Mouse (Mus musculus) olfactory bulb, adult 2 months (tissue): Measurements from ENCODE around the gene Cd200r1. TPM values are rescaled to one million over a fixed set of nuclear protein-coding genes. Genes with fewer than 3 reads are reported as not detected.

Experiments used
- H3K27ac ChIP-seq: fragments of 200-500 bp; 2 replicates; pipeline ENCODE4 v1.5.1; 2012; ENCODE audit warnings: low read depth, low read length; ENCODE audit not compliant: insufficient read depth
- H3K4me1 ChIP-seq: fragments of 200-500 bp; 2 replicates; pipeline ENCODE4 v1.6.1; 2012; ENCODE audit warnings: low read length; ENCODE audit not compliant: control insufficient read depth, insufficient read depth
- H3K4me3 ChIP-seq: fragments of 200-500 bp; 2 replicates; pipeline ENCODE4 v1.5.1; 2012; ENCODE audit warnings: mild to moderate bottlenecking, low read depth, low read length, moderate library complexity; ENCODE audit not compliant: insufficient read depth
- CTCF ChIP-seq: fragments of 200-500 bp; IDR thresholded peaks from 2 replicates; pipeline ENCODE4 v1.5.1; 2012; ENCODE audit warnings: low read depth, mild to moderate bottlenecking, low read length, moderate library complexity; ENCODE audit not compliant: insufficient read depth
- POLR2A ChIP-seq: fragments of 200-500 bp; IDR thresholded peaks from 2 replicates; pipeline ENCODE4 v1.6.1; 2012; ENCODE audit warnings: mild to moderate bottlenecking, low read depth, low read length, moderate library complexity; ENCODE audit not compliant: insufficient read depth
- WGBS: fragments of 180-500 bp; shearing (Covaris S2); methylation state at CpG from one replicate; pipeline ENCODE4 v1.1.7; 2018; 5-methylcytosine and 5-hydroxymethylcytosine counted together
- polyA plus RNA-seq: library from polyadenylated mRNA; stranded (reverse); fragments of >200 nt; gene quantifications from 2 replicates; pipeline ENCODE4 v1.2.4, GENCODE M21; 2012; ENCODE audit warnings: low replicate concordance; ENCODE audit not compliant: missing spikeins, insufficient read depth, insufficient read length

Cd200r1 gene
- polyA plus RNA-seq, 1 experiment: not detected

GRCm38 (mm10) chr16:44757700-44758099, 7.8 kb upstream of the Cd200r1 start:
- no peak for TF ChIP-seq CTCF
- TF ChIP-seq POLR2A: no peak
- no peak overlapping the region for H3K27ac ChIP-seq
- no peaks in the 10 kb centered on the region for H3K4me1 ChIP-seq
- no peak overlapping the region for H3K4me3 ChIP-seq
- WGBS: 84% methylated on average over 8 of the region's 8 CpGs

- Histone ChIP-seq H3K27ac (no peak overlapping the region), H3K4me1 (no peaks in the 10 kb centered on the region), H3K4me3 (no peak overlapping the region)
- 55% methylated on average over 1 of the region's 1 CpGs for WGBS
- no peak for TF ChIP-seq POLR2A
- TF ChIP-seq CTCF: no peak
Observed at GRCm38 (mm10) chr16:44761811-44762210, 3.7 kb upstream of the Cd200r1 start.

DNA sequence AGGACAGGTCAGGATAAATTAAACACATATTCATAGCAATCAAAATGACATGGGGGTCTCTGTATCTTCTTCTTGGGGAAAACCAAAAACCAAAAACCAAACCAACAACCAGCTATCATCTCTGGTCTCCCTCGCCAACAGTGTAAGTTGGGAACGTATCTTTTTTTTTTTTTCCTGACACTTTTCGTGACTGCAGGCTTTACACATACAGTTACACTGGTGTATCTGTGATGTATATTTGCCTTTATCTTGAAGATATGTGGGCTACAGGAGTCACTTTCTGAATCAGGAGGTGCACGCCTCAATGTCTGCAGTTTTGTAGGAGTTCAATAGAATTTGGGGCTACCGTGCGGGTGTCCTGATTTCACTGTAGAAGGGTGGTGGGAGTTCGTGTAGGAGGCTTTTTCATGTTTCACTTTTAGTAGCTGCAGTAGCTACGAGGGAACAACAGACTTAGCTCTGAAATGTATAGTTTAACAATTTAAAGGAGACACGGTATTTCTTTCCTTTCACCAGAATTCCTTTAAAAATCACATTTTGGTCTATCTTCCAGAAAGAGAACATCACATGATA, 870 bp downstream of the Cd200r1 start:
- TF ChIP-seq POLR2A (no peak), CTCF (no peak)
- no peak overlapping the region for H3K27ac ChIP-seq
- H3K4me3 ChIP-seq: no peak overlapping the region
- WGBS: 58% methylated on average over 9 of the region's 9 CpGs
- no peaks in the 10 kb centered on the region for H3K4me1 ChIP-seq

- WGBS: 85% methylated on average over 7 of the region's 7 CpGs
- Histone ChIP-seq H3K4me3 (no peak overlapping the region), H3K4me1 (peaks cover 1% of the 10 kb centered on the region; the same call in 1 of the 2 replicates), H3K27ac (no peak overlapping the region)
- no peak for TF ChIP-seq POLR2A
- no peak for TF ChIP-seq CTCF
Observed at GRCm38 (mm10) chr16:44767506-44767905, 2.0 kb downstream of the Cd200r1 start.

GRCm38 (mm10) chr16:44767967-44768366, 2.4 kb downstream of the Cd200r1 start:
- Histone ChIP-seq H3K4me3 (no peak overlapping the region), H3K27ac (no peak overlapping the region), H3K4me1 (peaks cover 3% of the 10 kb centered on the region; the same call in 1 of the 2 replicates)
- 35% methylated on average over 2 of the region's 2 CpGs for WGBS
- TF ChIP-seq CTCF: no peak
- TF ChIP-seq POLR2A: no peak

- Histone ChIP-seq H3K4me3 (no peak overlapping the region), H3K27ac (no peak overlapping the region), H3K4me1 (peaks cover 3% of the 10 kb centered on the region; the same call in 1 of the 2 replicates)
- 49% methylated on average over 6 of the region's 6 CpGs for WGBS
- TF ChIP-seq CTCF (no peak), POLR2A (no peak)
Observed at GRCm38 (mm10) chr16:44772577-44772976, 7.0 kb downstream of the Cd200r1 start.

- TF ChIP-seq CTCF (no peak), POLR2A (no peak)
- Histone ChIP-seq H3K27ac (no peak overlapping the region), H3K4me1 (peaks cover 3% of the 10 kb centered on the region; the same call in 1 of the 2 replicates), H3K4me3 (no peak overlapping the region)
- WGBS: 92% methylated on average over 3 of the region's 3 CpGs
Observed at GRCm38 (mm10) chr16:44773673-44774072, 8.1 kb downstream of the Cd200r1 start.

DNA sequence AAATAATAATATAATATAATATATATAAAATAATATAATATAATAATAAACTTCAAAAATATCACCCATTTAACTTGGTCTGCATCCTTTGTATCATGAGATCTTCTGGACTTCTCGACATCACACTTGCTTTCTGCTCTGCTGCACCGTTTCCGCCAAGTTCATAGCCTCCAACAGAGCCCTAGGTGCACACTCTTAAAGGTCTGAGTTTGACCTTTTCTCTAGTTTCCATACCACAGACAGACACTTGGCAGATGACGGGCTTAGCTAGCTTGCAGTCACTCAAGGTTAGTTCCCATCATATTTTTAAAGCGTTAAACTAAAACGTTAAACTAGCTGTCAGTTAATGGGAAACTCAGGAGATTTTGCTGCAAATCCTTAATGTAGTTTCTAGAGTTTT, 8.7 kb downstream of the Cd200r1 start:
- WGBS: 94% methylated on average over 6 of the region's 6 CpGs
- TF ChIP-seq POLR2A (no peak), CTCF (no peak)

DNA sequence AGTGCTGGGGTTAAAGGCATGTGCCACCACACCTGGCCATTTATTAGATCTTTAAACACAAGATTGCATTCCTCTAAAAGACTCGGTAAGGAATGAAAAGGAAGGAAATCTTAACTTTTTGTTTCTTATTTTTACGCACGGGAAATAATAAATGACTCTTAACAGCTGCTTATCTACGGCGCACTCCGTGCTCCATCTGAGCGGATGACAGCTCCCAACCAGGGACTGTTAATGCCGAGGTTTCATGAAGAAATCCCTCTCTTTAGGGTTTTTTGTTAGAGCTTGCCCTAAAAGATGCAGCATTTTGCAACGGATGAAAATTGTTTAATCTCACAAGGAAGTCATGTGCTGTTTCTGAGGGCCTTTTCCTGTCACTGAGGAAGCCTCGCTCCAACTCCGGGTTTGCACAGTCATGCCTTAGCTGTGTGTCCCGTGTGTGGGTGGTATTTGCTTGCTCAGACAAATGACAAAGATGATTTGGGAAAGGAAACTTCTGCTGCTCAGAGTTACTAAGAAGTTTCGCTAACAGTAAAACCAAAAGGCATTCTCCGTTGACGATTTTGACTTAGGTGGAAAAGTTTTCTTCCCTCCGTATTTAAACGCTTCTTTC, 13.1 kb downstream of the Cd200r1 start:
- Histone ChIP-seq H3K4me1 (no peaks in the 10 kb centered on the region), H3K4me3 (no peak overlapping the region), H3K27ac (no peak overlapping the region)
- no peak for TF ChIP-seq CTCF
- no peak for TF ChIP-seq POLR2A
- 80% methylated on average over 17 of the region's 17 CpGs for WGBS

More for the DNA sequence above, 8.7 kb downstream of the Cd200r1 start:
- Histone ChIP-seq H3K27ac (no peak overlapping the region), H3K4me3 (no peak overlapping the region), H3K4me1 (peaks cover 3% of the 10 kb centered on the region; the same call in 1 of the 2 replicates)
